Mouse (Mus musculus): ENCODE measurements around the gene Olfr1278. TPM values are rescaled to one million over a fixed set of nuclear protein-coding genes. Genes with fewer than 3 reads are reported as not detected.

Gene Olfr1278
- polyA plus RNA-seq, 1 experiment from 2014 or later = not detected

Other genes starting within 250 kb of the Olfr1278 start
- gene Gm13941, start 184.2 kb upstream of the Olfr1278 start, polyA plus RNA-seq (2014; fragmentation: Nextera tagmentation; extraction: Ambion mirVana) = not detected in 2 replicates
- not detected in 2 replicates for gene Gm15130, start 137.2 kb upstream of the Olfr1278 start, polyA plus RNA-seq (2014; fragmentation: Nextera tagmentation; extraction: Ambion mirVana)
- gene 4930430A15Rik, start 60.5 kb upstream of the Olfr1278 start, polyA plus RNA-seq (2014; fragmentation: Nextera tagmentation; extraction: Ambion mirVana) = not detected in 2 replicates
- not detected in 2 replicates for gene Olfr1275, start 54.9 kb upstream of the Olfr1278 start, polyA plus RNA-seq (2014; fragmentation: Nextera tagmentation; extraction: Ambion mirVana)
- gene Olfr1276, start 35.6 kb upstream of the Olfr1278 start, polyA plus RNA-seq (2014; fragmentation: Nextera tagmentation; extraction: Ambion mirVana) = not detected in 2 replicates
- not detected in 2 replicates for gene Olfr1277, start 16.0 kb upstream of the Olfr1278 start, polyA plus RNA-seq (2014; fragmentation: Nextera tagmentation; extraction: Ambion mirVana)
- not detected in 2 replicates for gene Olfr1279, start 10.5 kb downstream of the Olfr1278 start, polyA plus RNA-seq (2014; fragmentation: Nextera tagmentation; extraction: Ambion mirVana)
- gene Olfr1280, start 23.9 kb downstream of the Olfr1278 start, polyA plus RNA-seq (2014; fragmentation: Nextera tagmentation; extraction: Ambion mirVana) = not detected in 2 replicates
- gene Olfr1281, start 36.4 kb downstream of the Olfr1278 start, polyA plus RNA-seq (2014; fragmentation: Nextera tagmentation; extraction: Ambion mirVana) = not detected in 2 replicates
- gene Olfr1282, start 45.9 kb downstream of the Olfr1278 start, polyA plus RNA-seq (2014; fragmentation: Nextera tagmentation; extraction: Ambion mirVana) = not detected in 2 replicates
- gene Olfr1283, start 76.7 kb downstream of the Olfr1278 start, polyA plus RNA-seq (2014; fragmentation: Nextera tagmentation; extraction: Ambion mirVana) = not detected in 2 replicates
- not detected in 2 replicates for gene Olfr1284, start 85.4 kb downstream of the Olfr1278 start, polyA plus RNA-seq (2014; fragmentation: Nextera tagmentation; extraction: Ambion mirVana)
- gene Olfr1286, start 133.0 kb downstream of the Olfr1278 start, polyA plus RNA-seq (2014; fragmentation: Nextera tagmentation; extraction: Ambion mirVana) = not detected in 2 replicates
- gene Olfr1287, start 159.0 kb downstream of the Olfr1278 start, polyA plus RNA-seq (2014; fragmentation: Nextera tagmentation; extraction: Ambion mirVana) = not detected in 2 replicates
- gene Olfr1288, start 184.0 kb downstream of the Olfr1278 start, polyA plus RNA-seq (2014; fragmentation: Nextera tagmentation; extraction: Ambion mirVana) = not detected in 2 replicates
- gene Olfr1289, start 190.7 kb downstream of the Olfr1278 start, polyA plus RNA-seq (2014; fragmentation: Nextera tagmentation; extraction: Ambion mirVana) = not detected in 2 replicates
- not detected in 2 replicates for gene Olfr1290, start 203.7 kb downstream of the Olfr1278 start, polyA plus RNA-seq (2014; fragmentation: Nextera tagmentation; extraction: Ambion mirVana)
- gene Olfr1291-ps1, start 207.0 kb downstream of the Olfr1278 start, polyA plus RNA-seq (2014; fragmentation: Nextera tagmentation; extraction: Ambion mirVana) = not detected in 2 replicates
- gene Olfr1293-ps, start 235.1 kb downstream of the Olfr1278 start, polyA plus RNA-seq (2014; fragmentation: Nextera tagmentation; extraction: Ambion mirVana) = not detected in 2 replicates